Mouse (Mus musculus): Measurements from ENCODE around the gene Gm20388.

Gene Gm20388

DNA sequence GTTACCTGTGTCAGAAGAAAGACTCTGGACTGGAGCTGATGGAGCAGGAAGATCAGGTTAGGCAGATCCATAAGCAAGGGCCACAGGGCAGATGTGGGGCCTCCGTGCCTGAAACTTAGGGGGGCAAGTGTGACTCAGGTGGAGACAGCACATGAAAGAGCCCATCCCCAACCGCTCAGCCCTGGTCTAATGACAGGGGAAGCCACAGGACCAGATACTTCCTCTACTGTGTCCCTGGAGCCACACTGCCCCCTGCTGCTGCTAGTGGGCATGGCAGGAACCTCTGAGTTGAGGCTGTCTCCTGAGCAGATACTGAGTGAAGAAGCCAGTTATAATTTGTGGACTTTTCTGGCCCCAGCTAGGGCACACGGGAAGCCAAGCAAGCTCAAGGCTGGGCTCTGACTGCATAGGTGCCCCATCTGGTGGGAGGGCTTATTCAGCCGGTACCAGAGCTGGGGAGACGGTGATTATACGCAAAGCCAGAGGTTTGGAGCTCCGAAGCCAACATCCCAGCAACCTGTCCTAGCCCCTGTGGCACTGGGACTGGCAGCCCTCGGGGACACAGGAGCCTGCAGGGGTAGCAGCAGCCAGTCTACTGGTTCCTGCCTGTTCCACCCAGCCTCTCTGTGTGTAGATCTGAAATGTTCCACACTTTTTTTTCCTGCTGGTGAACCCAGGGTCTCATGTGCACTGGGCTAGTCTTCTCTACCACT, 2919.9 kb downstream of the Gm20388 start:
- DNase-seq: peak; percentile 98

DNA sequence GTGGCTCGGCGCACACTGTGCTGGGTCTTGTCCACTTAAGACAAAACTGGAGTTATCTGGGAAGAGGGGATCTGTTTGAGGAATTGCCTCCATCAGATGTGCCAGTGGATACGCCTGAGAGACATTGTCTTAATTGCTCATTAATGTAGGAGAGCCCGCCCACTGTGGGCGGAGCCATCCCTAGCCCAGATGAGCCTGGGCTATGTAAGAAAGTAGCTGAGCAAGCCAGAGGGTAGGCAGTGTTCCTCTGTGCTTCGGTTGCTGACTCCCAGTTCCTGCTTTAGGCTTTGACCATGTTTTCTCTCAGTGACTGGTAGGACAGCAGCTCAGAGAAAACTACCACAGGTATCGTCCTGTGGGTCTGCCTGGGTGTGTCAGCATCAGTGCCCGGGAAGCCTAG, 2923.8 kb downstream of the Gm20388 start:
- DNase-seq: no peak

GRCm38 (mm10) chr8:122834971-122835370, 2924.3 kb downstream of the Gm20388 start:
- DNase-seq: peak; percentile 89 to 93

- no peak for DNase-seq
These were observed 2925.6 kb downstream of the Gm20388 start for GRCm38 (mm10) chr8:122836199-122836598.

DNA sequence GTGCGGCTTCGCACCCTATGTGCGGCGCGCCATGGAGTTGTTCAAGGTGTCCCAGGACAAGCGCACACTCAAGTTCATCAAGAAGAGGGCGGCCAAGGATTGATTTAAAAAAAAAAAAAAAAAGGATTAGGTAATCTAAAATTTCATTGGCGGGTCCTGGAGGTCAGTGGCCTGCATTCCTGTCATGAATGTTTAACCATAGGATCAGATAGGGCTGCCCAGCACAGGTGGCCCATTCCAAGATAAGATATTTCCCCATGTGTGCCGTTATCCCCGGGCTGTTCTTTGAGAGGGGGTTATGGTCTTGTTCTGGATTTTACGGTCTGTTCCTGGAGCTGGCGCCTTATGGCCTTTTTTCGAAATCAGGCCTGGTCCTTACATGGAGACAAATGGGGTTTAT, 2926.1 kb downstream of the Gm20388 start:
- DNase-seq: no peak

DNA sequence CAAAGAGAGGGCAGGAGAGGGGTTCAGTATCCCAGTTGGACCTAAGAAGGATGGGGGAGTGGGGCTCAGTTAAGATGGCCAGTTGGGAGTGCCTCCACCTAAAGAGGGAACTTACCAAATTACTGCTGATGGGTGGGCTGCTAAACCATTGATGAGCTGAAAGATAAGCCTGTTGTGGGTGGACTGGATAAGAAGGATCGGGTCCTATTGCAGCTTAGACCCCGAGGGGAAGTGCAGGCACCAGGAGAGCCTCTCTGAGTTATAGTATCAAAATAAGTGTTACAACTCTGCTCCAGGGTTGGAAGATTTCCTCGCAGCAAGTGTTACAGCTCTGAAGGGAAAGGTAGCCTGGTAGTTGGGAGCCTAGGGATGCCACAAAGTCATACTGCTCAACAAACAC, 2933.5 kb downstream of the Gm20388 start:
- DNase-seq: no peak

GRCm38 (mm10) chr8:122845662-122846061, 2935.0 kb downstream of the Gm20388 start:
- peak in 1 of 2 experiments; percentile 55 for DNase-seq

DNA sequence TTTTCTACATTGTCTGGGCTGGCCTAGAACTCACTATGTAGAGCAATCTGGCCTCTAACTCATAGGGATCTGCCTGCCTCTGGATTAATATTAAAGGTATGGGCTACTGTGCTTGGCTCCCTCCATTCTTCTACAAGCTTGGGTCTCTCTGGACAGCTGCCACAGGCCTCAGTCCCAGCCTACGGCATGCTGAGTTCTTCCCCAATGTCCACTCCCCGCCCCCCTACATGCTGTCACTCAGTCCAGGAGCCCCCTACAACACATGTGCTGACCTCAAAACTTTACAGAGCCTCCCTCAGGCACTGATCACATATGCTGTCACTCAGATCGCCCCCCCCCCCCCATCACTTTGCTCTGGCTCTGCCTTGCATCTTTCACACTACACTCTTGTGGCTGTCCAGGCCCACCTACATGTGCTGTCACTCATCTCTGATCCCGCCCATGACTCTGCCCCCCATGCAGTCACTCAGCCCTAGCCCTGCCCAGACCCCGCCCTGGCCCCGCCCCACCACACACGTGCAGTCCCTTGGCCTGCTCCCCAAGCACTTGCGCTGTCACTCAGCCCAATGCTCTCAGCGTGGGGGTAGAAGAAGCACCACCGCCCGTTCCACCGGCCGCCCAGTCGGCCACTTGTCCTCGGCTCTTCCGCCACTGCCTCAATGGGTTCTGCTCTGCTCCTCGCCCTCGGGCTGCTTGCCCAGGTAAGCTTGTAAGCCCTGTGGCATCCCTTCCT, 2937.4 kb downstream of the Gm20388 start, which contains the start of gene Cdh15:
Gene Cdh15, plus strand, starts transcription at position 138 of the 733 bp plus-strand sequence.
- DNase-seq: peak; percentile 91 to 96

DNA sequence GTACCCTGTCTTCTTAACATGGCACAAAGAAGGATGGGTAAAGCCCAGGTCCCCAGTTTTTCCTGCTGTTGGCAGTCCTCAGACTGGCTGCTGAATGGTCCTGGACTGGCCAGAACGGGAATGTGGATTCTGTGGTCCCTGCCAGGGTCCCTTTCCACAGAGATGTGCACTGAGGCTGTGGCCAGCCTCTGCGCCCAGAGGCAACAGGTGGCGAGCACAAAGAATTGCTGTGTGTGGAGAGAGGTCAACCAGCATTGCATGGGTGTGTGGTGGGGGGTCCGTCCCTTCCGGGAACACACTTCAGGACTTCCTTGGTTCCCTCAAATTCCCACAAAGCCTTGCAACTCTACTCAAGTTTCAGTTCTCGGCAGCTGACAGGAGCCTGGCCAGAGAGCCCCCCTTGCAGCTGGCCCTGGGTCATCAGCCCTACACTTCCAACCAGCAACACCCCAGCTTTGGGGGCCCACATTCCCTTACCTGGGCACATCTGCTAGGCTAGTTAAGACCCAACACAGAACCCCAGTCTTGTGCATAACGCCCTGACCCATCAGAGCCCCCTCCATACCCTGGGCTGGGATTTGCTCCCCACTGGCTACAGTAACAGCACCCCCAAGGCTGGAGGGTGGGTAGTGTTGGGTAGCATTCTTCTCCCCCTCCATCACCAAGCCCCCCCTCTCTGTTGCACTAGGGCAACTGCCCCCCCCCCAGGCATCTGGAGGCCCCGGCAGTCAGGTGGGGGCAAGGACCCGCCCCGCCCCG, 2938.7 kb downstream of the Gm20388 start:
- peak; percentile 53 to 58 for DNase-seq

GRCm38 (mm10) chr8:122850641-122851240, 2940.1 kb downstream of the Gm20388 start:
- DNase-seq: peak; percentile 62 to 69

DNA sequence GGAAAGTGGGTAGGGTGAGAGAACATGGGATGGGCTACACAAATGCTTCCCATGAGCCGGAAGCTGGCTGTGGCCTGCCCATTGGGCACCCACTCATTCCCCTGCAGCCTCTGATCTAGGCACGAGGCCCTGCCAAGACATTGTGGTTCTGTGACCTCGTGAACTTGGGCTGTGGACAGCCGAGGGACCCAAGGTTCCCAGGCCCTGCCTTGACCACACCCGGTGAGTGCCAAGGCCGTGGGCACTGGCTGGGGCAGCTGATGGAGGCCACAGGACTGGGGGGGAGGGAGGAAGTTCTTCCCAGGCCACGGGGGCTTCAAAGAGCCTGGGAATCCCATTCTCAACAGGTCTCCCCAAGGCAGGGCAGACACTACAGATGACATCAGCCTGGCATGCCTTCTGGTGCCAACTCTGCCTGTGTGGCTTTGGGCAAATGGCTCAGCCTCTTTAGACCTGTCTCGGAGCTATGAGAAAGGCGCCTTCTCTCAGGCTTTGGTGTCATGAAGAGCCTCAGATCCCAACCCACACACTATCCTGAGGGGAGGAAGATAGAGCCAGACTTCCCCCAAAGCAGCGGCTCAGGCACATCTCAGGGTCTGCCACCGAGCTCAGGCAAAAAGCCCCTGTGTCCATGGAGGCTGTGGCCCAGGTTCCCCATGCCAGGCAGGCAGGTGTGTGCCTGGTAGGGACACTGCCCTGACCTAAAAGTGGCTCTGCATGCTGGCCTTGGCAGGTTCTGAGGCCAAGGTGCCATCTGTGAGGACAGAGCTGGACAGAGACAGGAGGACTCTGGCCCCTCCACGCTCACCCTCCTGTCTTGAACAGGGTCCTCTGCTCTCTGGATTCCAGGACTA, 2941.3 kb downstream of the Gm20388 start:
- peak; percentile 94 to 95 for DNase-seq

- peak in 1 of 2 experiments; percentile 74 for DNase-seq
These were observed 2941.9 kb downstream of the Gm20388 start for GRCm38 (mm10) chr8:122852546-122852905.

- DNase-seq: peak; percentile 82 to 87
These were observed 2942.7 kb downstream of the Gm20388 start for GRCm38 (mm10) chr8:122853340-122853771.

GRCm38 (mm10) chr8:122854388-122854787, 2943.7 kb downstream of the Gm20388 start:
- peak; percentile 52 to 54 for DNase-seq

DNA sequence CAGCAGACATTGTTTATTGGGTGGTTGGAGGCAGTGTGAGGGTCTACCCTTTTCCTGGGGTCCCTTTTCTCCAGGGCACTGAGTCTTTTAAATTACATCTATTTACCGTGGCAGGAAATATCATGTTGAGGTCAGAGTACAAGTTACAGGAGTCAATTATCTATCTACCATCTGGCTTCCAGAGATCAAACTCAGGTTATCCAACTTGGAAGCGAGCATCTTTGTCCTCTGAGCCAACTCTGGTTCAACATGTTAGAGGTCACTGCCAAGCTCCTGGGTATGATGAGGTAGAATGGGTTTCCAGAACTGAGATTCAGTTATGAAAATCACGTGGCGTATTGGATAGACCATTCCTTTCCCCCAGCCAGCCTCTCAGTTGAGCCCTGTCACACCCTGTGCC, 2944.5 kb downstream of the Gm20388 start:
- no peak for DNase-seq

GRCm38 (mm10) chr8:122856288-122856687, 2945.6 kb downstream of the Gm20388 start:
- DNase-seq: peak in 1 of 2 experiments; percentile 53

GRCm38 (mm10) chr8:122859843-122860242, 2949.2 kb downstream of the Gm20388 start:
- no peak for DNase-seq

GRCm38 (mm10) chr8:122864719-122865129, 2954.1 kb downstream of the Gm20388 start:
- DNase-seq: no peak

DNA sequence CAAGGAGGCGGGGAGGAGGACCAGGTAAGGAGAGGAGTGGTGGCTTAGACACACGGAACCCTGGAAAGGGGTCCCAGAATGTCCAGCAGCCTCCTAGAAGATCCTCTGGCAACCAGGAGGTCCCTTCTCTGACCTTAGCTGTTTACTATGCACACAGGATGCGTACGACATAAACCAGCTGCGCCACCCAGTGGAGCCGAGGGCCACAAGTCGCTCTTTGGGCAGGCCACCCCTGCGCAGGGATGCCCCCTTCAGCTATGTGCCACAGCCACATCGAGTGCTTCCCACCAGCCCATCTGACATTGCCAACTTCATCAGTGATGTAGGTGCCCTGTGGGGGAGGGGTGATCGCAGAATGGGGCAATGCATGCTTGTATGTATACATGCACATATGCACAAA, 2954.8 kb downstream of the Gm20388 start:
- DNase-seq: peak; percentile 49 to 68

GRCm38 (mm10) chr8:122866231-122866630, 2955.6 kb downstream of the Gm20388 start:
- DNase-seq: no peak

DNA sequence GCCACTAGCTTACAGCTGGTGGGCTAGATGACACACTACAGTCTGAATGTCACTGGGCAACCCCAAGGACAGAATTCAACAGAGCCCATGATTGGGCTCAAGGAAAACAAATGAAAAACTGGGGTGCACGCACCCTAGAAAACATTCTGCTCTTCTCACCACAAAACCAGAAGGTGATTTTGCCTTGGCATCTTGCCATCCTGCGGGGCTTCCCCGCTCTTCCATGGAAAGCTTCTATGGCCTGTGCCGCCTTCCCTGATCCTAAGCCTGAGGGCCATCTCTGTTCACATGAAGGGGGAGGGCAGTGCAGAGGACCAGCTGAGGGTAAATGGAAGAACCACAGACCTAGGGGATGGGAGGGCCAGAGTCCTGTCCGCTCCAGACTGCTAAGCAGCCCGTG, 2957.3 kb downstream of the Gm20388 start:
- DNase-seq: peak; percentile 46 to 59

- peak; percentile 72 to 82 for DNase-seq
These were observed 2959.8 kb downstream of the Gm20388 start for GRCm38 (mm10) chr8:122870377-122870863.
